8 mouse cellular contexts compared by ENCODE assay signal in genomic region chr4:44703686-44704368, GRCm38 (mm10). TPM values are rescaled to one million over a fixed set of nuclear protein-coding genes. Genes with fewer than 3 reads are reported as not detected.
DNase-seq lines count a peak whose midpoint lies in the region; ATAC-seq and TF ChIP-seq lines count a peak whose summit lies in the region.

No protein-coding gene starts in this region.

- H3K27me3 ChIP-seq in spleen, adult 2 months (ENCODE audit: control insufficient read depth, insufficient read depth, low read length), result peaks cover 3% of the 10 kb centered on the region; the same call in 1 of the 2 replicates
- peaks cover 98% of the 10 kb centered on the region for H3K27me3 ChIP-seq in limb, embryonic 12.5 days
- peaks cover 45% of the 10 kb centered on the region for H3K27me3 ChIP-seq in stomach, postnatal 0 days (ENCODE audit: control insufficient read depth, insufficient read depth, low read length)

- 2% methylated on average over 66 of the region's 66 CpGs for WGBS in spleen, adult 2 months
- 1% methylated on average over 66 of the region's 66 CpGs for WGBS in limb, embryonic 12.5 days
- under 1% methylated on average over 54 of the region's 66 CpGs for WGBS in stomach, postnatal 0 days

- peak overlapping the region; percentile 61 for H3K4me3 ChIP-seq in spleen, adult 2 months (ENCODE audit: extremely low read depth, insufficient read depth, insufficient read length)
- peak overlapping the region; percentile 41 for H3K4me3 ChIP-seq in limb, embryonic 12.5 days (replicated peaks)
- H3K4me3 ChIP-seq in stomach, postnatal 0 days (ENCODE audit: low read depth, low read length), result peak overlapping the region; percentile 39

- DNase-seq in embryo, embryonic 10 days (ENCODE audit: low spot score), result peak; percentile 20
- DNase-seq in embryo, embryonic 11 days, result no peak
- DNase-seq in spleen, adult 2 months (ENCODE audit: low read depth in 1 of 2, low spot score in 2 of 2), result no peak
- DNase-seq in spleen, postnatal 10 days (ENCODE audit: low spot score in 2 of 2), result no peak
- no peak for DNase-seq in stomach, postnatal 0 days (ENCODE audit: low spot score)
- DNase-seq in adrenal gland, postnatal 14 days, result no peak

- H3K27ac ChIP-seq in spleen, adult 2 months (ENCODE audit: insufficient read depth, low read length), result peak overlapping the region; percentile 80
- no peak overlapping the region for H3K27ac ChIP-seq in limb, embryonic 12.5 days
- no peak overlapping the region for H3K27ac ChIP-seq in stomach, postnatal 0 days (replicated peaks)

- H3K9me3 ChIP-seq in limb, embryonic 12.5 days, result no peaks in the 10 kb centered on the region
- H3K9me3 ChIP-seq in stomach, postnatal 0 days (ENCODE audit: control insufficient read depth, low read length), result no peaks in the 10 kb centered on the region

- peaks cover 23% of the 10 kb centered on the region for H3K36me3 ChIP-seq in spleen, adult 2 months (ENCODE audit: control insufficient read depth, insufficient read depth, low read length)
- H3K36me3 ChIP-seq in limb, embryonic 12.5 days, result no peaks in the 10 kb centered on the region
- H3K36me3 ChIP-seq in stomach, postnatal 0 days (ENCODE audit: control insufficient read depth, insufficient read depth, low read length), result no peaks in the 10 kb centered on the region

- peak overlapping the region; percentile 69 for H3K4me2 ChIP-seq in limb, embryonic 12.5 days
- peak overlapping the region; percentile 69 for H3K4me2 ChIP-seq in stomach, postnatal 0 days (replicated peaks; ENCODE audit: low read depth)

- no peak; the same call in 1 of the 2 replicates for ATAC-seq in limb, embryonic 12.5 days (ENCODE audit: insufficient number of reproducible peaks, insufficient read depth, low FRiP score, low TSS enrichment, low read depth)
- no peak for ATAC-seq in stomach, postnatal 0 days (ENCODE audit: low FRiP score, low TSS enrichment)
- ATAC-seq in cerebellum, adult (ENCODE audit: insufficient number of reproducible peaks, low FRiP score, low TSS enrichment), result no peak

- TF ChIP-seq POLR2A in spleen, adult 2 months (IDR thresholded peaks at IDR 0.05; ENCODE audit: low read depth, low read length), result no peak

- H3K9ac ChIP-seq in limb, embryonic 12.5 days (replicated peaks), result no peak overlapping the region
- no peak overlapping the region for H3K9ac ChIP-seq in stomach, postnatal 0 days (ENCODE audit: low read length)

- no peak for TF ChIP-seq EP300 in stomach, postnatal 0 days (optimal IDR thresholded peaks at IDR 0.05)

- TF ChIP-seq CTCF in spleen, adult 2 months (IDR thresholded peaks at IDR 0.05; ENCODE audit: extremely low read depth, insufficient read depth, insufficient read length, insufficient replicate concordance), result no peak
- no peak for TF ChIP-seq CTCF in stomach, postnatal 0 days (IDR thresholded peaks at IDR 0.05; ENCODE audit: low read depth)

- H3K4me1 ChIP-seq in spleen, adult 2 months (ENCODE audit: control insufficient read depth, insufficient read depth, insufficient read length), result peaks cover 20% of the 10 kb centered on the region
- H3K4me1 ChIP-seq in limb, embryonic 12.5 days (replicated peaks), result peaks cover 10% of the 10 kb centered on the region
- peaks cover 4% of the 10 kb centered on the region; the same call in 1 of the 2 replicates for H3K4me1 ChIP-seq in stomach, postnatal 0 days (replicated peaks; ENCODE audit: control insufficient read depth, insufficient read depth)

RNA-seq across cellular contexts. Expression of gene Pax5, which starts 6.5 kb away (rescaled TPM):
- polyA plus RNA-seq in spleen, adult 2 months (2012; rRNA removed), result 131 and 166 TPM in 2 replicates
- polyA plus RNA-seq in limb, embryonic 12.5 days (2016; fragmentation: Nextera tagmentation; extraction: Ambion mirVana), result not detected in 2 replicates
- polyA plus RNA-seq in stomach, postnatal 0 days (2015; fragmentation: Nextera tagmentation; extraction: Ambion mirVana), result 0.07 TPM in 1 of 2 replicates, not detected in the other
- total RNA-seq in adrenal gland, postnatal 14 days (2021), result 1.6 and 12.5 TPM in 2 replicates

RNA-seq across cellular contexts. Expression of gene Zcchc7, which starts 51.9 kb away (rescaled TPM):
- polyA plus RNA-seq in spleen, adult 2 months (2012; rRNA removed), result 10.1 and 13.3 TPM in 2 replicates
- polyA plus RNA-seq in limb, embryonic 12.5 days (2016; fragmentation: Nextera tagmentation; extraction: Ambion mirVana), result 29.0 TPM in 2 replicates
- 31.9 and 36.4 TPM in 2 replicates for polyA plus RNA-seq in stomach, postnatal 0 days (2015; fragmentation: Nextera tagmentation; extraction: Ambion mirVana)
- 46.8 and 51.3 TPM in 2 replicates for total RNA-seq in adrenal gland, postnatal 14 days (2021)

Comparison
In these comparisons a context has a peak if more than half of its experiments do, and no peak if none do; other contexts are left out.
1. RNA of gene Pax5, which starts 6.5 kb away (polyA plus RNA-seq): 131 to 166 TPM in spleen, adult 2 months; not detected in limb, embryonic 12.5 days and 0.07 TPM in stomach, postnatal 0 days; every median in the first group is over 100 times any median in the second.
2. Peak in every context shown above with its lines, with median percentiles within 50 percentile points of each other: H3K4me3 ChIP-seq.